Mouse (Mus musculus) liver, adult 2 months (tissue): ENCODE results near the gene St7l. TPM values are rescaled to one million over a fixed set of nuclear protein-coding genes. Genes with fewer than 3 reads are reported as not detected.

Source experiments
- DNase-seq: peaks from one replicate; pipeline ENCODE4 v3.0.0-alpha.2; 2011; ENCODE audit warnings: low read depth, low spot score; ENCODE audit errors: extremely low read depth
- H3K27ac ChIP-seq: fragments of 200-500 bp; replicated peaks from 2 replicates; pipeline ENCODE4 v1.5.1; 2012; ENCODE audit warnings: low read depth, mild to moderate bottlenecking, control low read depth, inconsistent platforms, low read length; ENCODE audit not compliant: insufficient read depth
- H3K27me3 ChIP-seq: fragments of 200-500 bp; 2 replicates; pipeline ENCODE4 v1.6.1; 2012; ENCODE audit warnings: mild to moderate bottlenecking, moderate library complexity, low read length, inconsistent platforms; ENCODE audit not compliant: control insufficient read depth, insufficient read depth
- H3K36me3 ChIP-seq: fragments of 200-500 bp; 2 replicates; pipeline ENCODE4 v1.6.1; 2012; ENCODE audit warnings: low read length, inconsistent platforms; ENCODE audit not compliant: control insufficient read depth, insufficient read depth
- H3K4me1 ChIP-seq: fragments of 200-500 bp; 2 replicates; pipeline ENCODE4 v1.6.1; 2011; ENCODE audit warnings: low read length; ENCODE audit not compliant: control insufficient read depth, insufficient read depth
- H3K4me3 ChIP-seq: fragments of 200-500 bp; 2 replicates; pipeline ENCODE4 v1.5.1; 2011; ENCODE audit warnings: low read depth, mild to moderate bottlenecking, control low read depth, low read length, moderate library complexity; ENCODE audit not compliant: insufficient read depth
- H3K79me2 ChIP-seq: fragments of 200-500 bp; 2 replicates; pipeline ENCODE4 v1.6.1; 2012; ENCODE audit warnings: inconsistent platforms, mild to moderate bottlenecking, low read length, moderate library complexity; ENCODE audit not compliant: control insufficient read depth, insufficient read depth
- H3K9ac ChIP-seq: fragments of 200-500 bp; 2 replicates; pipeline ENCODE4 v1.6.1; 2012; ENCODE audit warnings: low read depth, mild to moderate bottlenecking, control low read depth, inconsistent platforms, low read length
- CTCF ChIP-seq: fragments of 200-500 bp; IDR thresholded peaks from 2 replicates; pipeline ENCODE4 v1.5.1; 2011; ENCODE audit warnings: low read depth, low read length, control low read depth
- POLR2A ChIP-seq: fragments of 200-500 bp; IDR thresholded peaks from 2 replicates; pipeline ENCODE4 v1.6.1; 2011; ENCODE audit warnings: low read length, control low read depth; ENCODE audit not compliant: insufficient read depth; ENCODE audit errors: extremely low read depth
- WGBS: fragments of 180-500 bp; shearing (Covaris S2); methylation state at CpG from one replicate; pipeline ENCODE4 v1.1.7; 2018; 5-methylcytosine and 5-hydroxymethylcytosine counted together
- polyA plus RNA-seq: library from polyadenylated mRNA; depleted of rRNA; stranded (reverse); fragments of >200 nt; gene quantifications from 2 replicates; pipeline ENCODE4 v1.2.3, GENCODE M21; 2012; rRNA removed
- total RNA-seq: library from RNA; depleted of rRNA; stranded (reverse); fragments of >200 nt; gene quantifications from 2 replicates; pipeline ENCODE4 v1.2.3, GENCODE M21; 2014; rRNA removed

Gene St7l
- total and polyA plus RNA-seq, 2 experiments: 5.4 to 39.8 TPM

DNA sequence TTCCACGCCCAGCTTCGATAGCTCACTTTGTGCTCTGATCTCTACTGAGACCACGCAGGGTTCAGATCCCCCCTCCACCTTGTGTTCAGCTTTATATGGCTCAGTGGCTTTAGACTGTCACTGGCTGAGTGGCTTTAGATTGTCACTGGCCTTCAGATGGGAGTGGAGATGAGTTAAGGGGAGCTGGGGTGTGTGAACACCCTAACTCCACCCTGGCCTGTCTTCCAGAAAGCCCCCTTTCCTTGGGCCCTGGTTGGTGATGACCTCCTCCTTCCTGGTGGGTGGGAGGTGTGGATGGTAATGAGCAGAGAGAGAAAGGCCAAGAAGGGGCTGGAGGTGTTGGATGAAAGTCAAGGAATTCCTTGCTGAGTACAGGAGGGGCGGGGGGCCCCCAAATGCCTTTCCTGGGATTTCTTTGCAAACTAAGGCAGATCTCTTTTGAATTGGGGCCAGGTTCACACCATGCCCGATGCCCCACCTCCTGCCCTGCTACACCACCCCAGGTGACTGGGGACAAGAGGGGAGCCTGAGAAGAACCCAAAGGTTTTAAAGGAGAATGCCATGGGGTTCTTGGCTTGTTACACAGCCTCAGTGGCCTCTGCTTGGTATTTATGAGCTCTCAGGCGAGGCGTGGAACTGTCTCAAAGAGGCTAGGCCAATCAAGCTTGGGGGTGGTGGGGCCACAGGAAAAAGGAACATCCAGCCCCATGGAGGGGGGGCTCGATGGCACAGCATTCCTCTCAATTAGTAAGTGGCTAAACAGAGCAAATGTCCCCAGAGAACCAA lies 101.5 kb downstream of the St7l start:
- H3K4me3 ChIP-seq: no peak overlapping the region
- H3K4me1 ChIP-seq: peaks cover 5% of the 10 kb centered on the region; the same call in 1 of the 2 replicates
- TF ChIP-seq POLR2A: no peak
- no peak overlapping the region for H3K9ac ChIP-seq
- H3K27ac ChIP-seq: no peak overlapping the region
- no peak for DNase-seq
- WGBS: 83% methylated on average over 8 of the region's 8 CpGs
- no peaks in the 10 kb centered on the region for H3K36me3 ChIP-seq
- H3K79me2 ChIP-seq: no peaks in the 10 kb centered on the region
- peaks cover 19% of the 10 kb centered on the region for H3K27me3 ChIP-seq

DNA sequence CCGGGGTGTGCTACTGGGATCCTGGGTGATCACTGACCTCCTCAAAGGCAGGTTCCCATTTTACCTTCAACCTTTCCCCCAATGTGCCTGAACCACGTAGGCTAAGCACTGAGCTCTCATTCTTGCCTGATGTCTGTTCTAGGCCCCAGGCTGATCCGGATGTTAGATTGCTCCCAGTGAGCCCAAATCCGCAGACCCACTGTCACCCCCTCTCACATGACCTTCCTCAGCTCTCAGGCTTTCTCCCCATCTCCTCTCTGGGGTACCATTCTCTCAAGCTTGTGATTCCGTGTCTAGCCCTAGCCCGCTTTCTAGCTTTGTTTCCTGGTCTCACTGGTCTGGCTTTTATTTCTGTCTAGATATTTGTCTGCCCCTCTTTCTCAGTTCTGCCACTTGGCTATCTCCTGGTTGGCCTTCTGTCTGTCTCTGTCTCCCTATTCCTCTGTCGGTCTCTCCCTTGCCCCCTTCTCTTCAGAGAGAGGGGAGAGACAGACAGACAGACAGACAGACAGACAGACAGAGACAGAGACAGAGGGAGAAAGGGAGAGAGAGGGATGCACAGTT lies 102.3 kb downstream of the St7l start:
- H3K4me1 ChIP-seq: peaks cover 4% of the 10 kb centered on the region; the same call in 1 of the 2 replicates
- no peak for DNase-seq
- H3K27ac ChIP-seq: no peak overlapping the region
- no peak overlapping the region for H3K4me3 ChIP-seq
- H3K79me2 ChIP-seq: no peaks in the 10 kb centered on the region
- H3K36me3 ChIP-seq: no peaks in the 10 kb centered on the region
- 88% methylated on average over 7 of the region's 7 CpGs for WGBS
- no peak overlapping the region for H3K9ac ChIP-seq
- TF ChIP-seq POLR2A (no peak), CTCF (no peak)
- H3K27me3 ChIP-seq: peaks cover 19% of the 10 kb centered on the region

GRCm38 (mm10) chr3:104967548-104968300 lies 103.9 kb downstream of the St7l start:
- Histone ChIP-seq H3K4me1 (peaks cover 3% of the 10 kb centered on the region; the same call in 1 of the 2 replicates), H3K27me3 (peaks cover 3% of the 10 kb centered on the region; the same call in 1 of the 2 replicates), H3K36me3 (no peaks in the 10 kb centered on the region), H3K9ac (peak overlapping the region; percentile 91), H3K4me3 (peak overlapping the region; percentile 84), H3K27ac (no peak overlapping the region), H3K79me2 (no peaks in the 10 kb centered on the region)
- TF ChIP-seq CTCF (peak; percentile 82), POLR2A (no peak)
- peak; percentile 25 for DNase-seq
- WGBS: 2% methylated on average over 49 of the region's 49 CpGs

Other genes starting within 250 kb of the St7l start
- 34.2 and 41.3 TPM in 2 replicates for gene Slc16a1, start 225.3 kb upstream of the St7l start, total RNA-seq
- gene Slc16a1, start 225.3 kb upstream of the St7l start, polyA plus RNA-seq: 30.8 and 35.4 TPM in 2 replicates
- 0.28 and 0.54 TPM in 2 replicates for gene Ppm1j, start 82.9 kb upstream of the St7l start, total RNA-seq
- gene Ppm1j, start 82.9 kb upstream of the St7l start, polyA plus RNA-seq: 0.65 and 1.4 TPM in 2 replicates
- gene Fam19a3, start 82.2 kb upstream of the St7l start, total RNA-seq: under 0.01 and 0.07 TPM in 2 replicates
- gene Fam19a3, start 82.2 kb upstream of the St7l start, polyA plus RNA-seq: 0.04 and 0.05 TPM in 2 replicates
- gene Rhoc, start 75.6 kb upstream of the St7l start, total RNA-seq: 10.0 and 15.5 TPM in 2 replicates
- 9.1 and 11.7 TPM in 2 replicates for gene Rhoc, start 75.6 kb upstream of the St7l start, polyA plus RNA-seq
- gene Mov10, start 45.4 kb upstream of the St7l start, total RNA-seq: 9.3 and 12.4 TPM in 2 replicates
- gene Mov10, start 45.4 kb upstream of the St7l start, polyA plus RNA-seq: 11.6 and 15.9 TPM in 2 replicates
- gene Capza1, start 500 bp downstream of the St7l start, total RNA-seq: 29.1 and 30.1 TPM in 2 replicates
- gene Capza1, start 500 bp downstream of the St7l start, polyA plus RNA-seq: 8.1 and 8.4 TPM in 2 replicates
- gene Wnt2b, start 97.9 kb downstream of the St7l start, total RNA-seq: 0.09 and 0.20 TPM in 2 replicates
- 0.11 and 0.25 TPM in 2 replicates for gene Wnt2b, start 97.9 kb downstream of the St7l start, polyA plus RNA-seq
- gene Cttnbp2nl, start 189.1 kb downstream of the St7l start, total RNA-seq: 1.8 and 2.2 TPM in 2 replicates
- gene Cttnbp2nl, start 189.1 kb downstream of the St7l start, polyA plus RNA-seq: 0.54 and 0.58 TPM in 2 replicates
- not detected in 2 replicates for gene 4930564D02Rik, start 202.8 kb downstream of the St7l start, total RNA-seq
- gene 4930564D02Rik, start 202.8 kb downstream of the St7l start, polyA plus RNA-seq: not detected in 2 replicates